ENCODE assay signal across 8 mouse cellular contexts in genomic region chr16:12233288-12233687, GRCm38 (mm10).
A peak's percentile ranks its signal among the peaks of the same experiment; 100 is the strongest.
DNase-seq lines count a peak whose midpoint lies in the region; ATAC-seq lines count a peak whose summit lies in the region.
"Had no signal": no experiment of that assay in that cellular context is flagged by ENCODE, and none has a peak within 500 bp of the region (broad histone marks: within the 10 kb centered on the region; RNA-seq: fewer than 3 reads in every experiment).

No protein-coding gene starts in this region.

- H3K36me3 ChIP-seq in heart, embryonic 14.5 days (ENCODE audit: control insufficient read depth, insufficient read depth, low read length), result no peaks in the 10 kb centered on the region
- no peaks in the 10 kb centered on the region for H3K36me3 ChIP-seq in heart, embryonic 16.5 days (ENCODE audit: control insufficient read depth, insufficient read depth)

- 0 out of 4 replicates have a peak overlapping the region, but pooled peaks of 1 of the 2 experiments have one; percentile 24 for H3K27ac ChIP-seq in heart, embryonic 14.5 days (replicated peaks in 1 of 2; ENCODE audit: control insufficient read depth in 1 of 2, insufficient read depth in 1 of 2, low read depth in 2 of 2, low read length in 2 of 2)
- no peak overlapping the region for H3K27ac ChIP-seq in heart, embryonic 16.5 days (ENCODE audit: low read length)

- H3K4me2 ChIP-seq in heart, embryonic 14.5 days (ENCODE audit: low read length), result no peak overlapping the region
- H3K4me2 ChIP-seq in heart, embryonic 16.5 days (ENCODE audit: low read depth, low read length), result no peak overlapping the region

- H3K27me3 ChIP-seq in heart, embryonic 14.5 days (ENCODE audit: control insufficient read depth, insufficient read depth, low read length), result no peaks in the 10 kb centered on the region
- no peaks in the 10 kb centered on the region for H3K27me3 ChIP-seq in heart, embryonic 16.5 days (ENCODE audit: control insufficient read depth, insufficient read depth, low read length)

- ATAC-seq in heart, embryonic 14.5 days (ENCODE audit: insufficient number of reproducible peaks, insufficient read depth, low FRiP score, low read depth), result peak; percentile 63; the same call in 1 of the 2 replicates
- peak; percentile 72; the same call in 1 of the 2 replicates for ATAC-seq in heart, embryonic 16.5 days (replicated peaks; ENCODE audit: extremely low read depth, insufficient read depth, low FRiP score)
- ATAC-seq in CD4-positive, CD25-positive, alpha-beta regulatory T cell, adult 4 months, result no peak

- WGBS in heart, embryonic 14.5 days, result 56% methylated on average over 3 of the region's 3 CpGs
- WGBS in heart, embryonic 16.5 days, result 39% methylated on average over 3 of the region's 3 CpGs
- WGBS in large intestine, adult 2 months, result 37% methylated on average over 3 of the region's 3 CpGs

- no peak overlapping the region for H3K9ac ChIP-seq in heart, embryonic 14.5 days (ENCODE audit: low read length)
- no peak overlapping the region for H3K9ac ChIP-seq in heart, embryonic 16.5 days (ENCODE audit: low read length)

- no peak for DNase-seq in heart, postnatal 25 days (ENCODE audit: low spot score)
- peak; percentile 21 for DNase-seq in adrenal gland, postnatal 10 days
- peak; percentile 11 for DNase-seq in large intestine, adult 2 months (ENCODE audit: low read depth, low spot score)
- no peak for DNase-seq in layer of hippocampus, postnatal 36 days
- DNase-seq: gastrocnemius, postnatal 25 days had no signal

- H3K4me3 ChIP-seq in heart, embryonic 14.5 days (ENCODE audit: control insufficient read depth in 1 of 2, insufficient read depth in 1 of 2, low read depth in 1 of 2, low read length in 2 of 2), result no peak overlapping the region
- H3K4me3 ChIP-seq in heart, embryonic 16.5 days (ENCODE audit: low read length), result no peak overlapping the region

- intact Hi-C loops in heart, postnatal 25 days (cut with DNase I), result no loop called here

- no peaks in the 10 kb centered on the region; a peak in 1 of 4 replicates for H3K4me1 ChIP-seq in heart, embryonic 14.5 days (ENCODE audit: control insufficient read depth in 2 of 2, insufficient read depth in 2 of 2, low read length in 2 of 2)
- no peaks in the 10 kb centered on the region for H3K4me1 ChIP-seq in heart, embryonic 16.5 days (ENCODE audit: control insufficient read depth, insufficient read depth, low read length)

- no peaks in the 10 kb centered on the region for H3K9me3 ChIP-seq in heart, embryonic 14.5 days (ENCODE audit: control insufficient read depth, low read length)
- H3K9me3 ChIP-seq in heart, embryonic 16.5 days (replicated peaks; ENCODE audit: control insufficient read depth, low read length), result no peaks in the 10 kb centered on the region

Comparison
In these comparisons a context has a peak if more than half of its experiments do, and no peak if none do; other contexts are left out.
1. DNase-seq: peak in adrenal gland, postnatal 10 days (single experiment) and large intestine, adult 2 months (single experiment); none in heart, postnatal 25 days (single experiment) and layer of hippocampus, postnatal 36 days (0 of 2).